Comparison of ENCODE assay signal across 8 mouse cellular contexts in the genomic region with DNA sequence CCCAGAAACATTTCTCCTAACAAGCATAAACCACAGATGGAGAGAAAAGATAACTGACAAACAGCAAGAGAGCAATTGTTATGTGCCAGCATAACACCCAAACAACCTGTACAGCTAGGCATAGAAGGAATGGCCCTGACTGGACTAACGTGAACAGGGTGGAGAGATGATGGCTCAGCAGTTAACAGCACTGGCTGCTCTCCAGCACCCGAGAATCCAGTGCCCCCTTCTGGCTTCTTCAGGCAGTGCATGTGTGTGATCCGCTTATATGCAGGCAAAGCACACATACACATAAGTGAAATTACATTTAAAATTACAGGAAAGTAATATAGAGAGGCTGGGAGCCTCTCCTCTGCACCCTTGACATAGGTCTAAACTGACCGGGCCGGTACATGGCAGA. TPM values are rescaled to one million over a fixed set of nuclear protein-coding genes. Genes with fewer than 3 reads are reported as not detected.
DNase-seq lines count a peak whose midpoint lies in the region; ATAC-seq lines count a peak whose summit lies in the region.

No protein-coding gene starts in this region.

- peak; percentile 74 for DNase-seq in hindbrain, embryonic 11.5 days (ENCODE audit: low spot score)
- peak; percentile 38 for DNase-seq in CD4-positive helper T cell, adult 2 months (ENCODE audit: low read depth, low spot score)
- DNase-seq in T-cell, adult 2 months (ENCODE audit: low spot score) = peak; percentile 40
- peak; percentile 77 for DNase-seq in embryonic facial prominence, embryonic 11.5 days (ENCODE audit: low spot score)
- DNase-seq in left cerebral cortex, postnatal 25 days (ENCODE audit: low spot score in 2 of 2) = peak; percentile 20 to 30
- DNase-seq in retina, postnatal 1 day = peak; percentile 58

- H3K9ac ChIP-seq in hindbrain, embryonic 11.5 days (ENCODE audit: low read depth, low read length) = no peak overlapping the region
- H3K9ac ChIP-seq in hindbrain, embryonic 13.5 days = no peak overlapping the region
- no peak overlapping the region for H3K9ac ChIP-seq in embryonic facial prominence, embryonic 11.5 days (replicated peaks; ENCODE audit: low read length)

- no peak for ATAC-seq in hindbrain, embryonic 11.5 days (ENCODE audit: low FRiP score)
- no peak for ATAC-seq in hindbrain, embryonic 13.5 days (ENCODE audit: low FRiP score)
- ATAC-seq in embryonic facial prominence, embryonic 11.5 days (replicated peaks; ENCODE audit: insufficient number of reproducible peaks, low FRiP score, low TSS enrichment, low read depth) = 0 out of 2 replicates have a peak, but pooled peaks have one; percentile 44
- no peak for ATAC-seq in inflammation-experienced regulatory T-cells, adult 6 months

- H3K9me3 ChIP-seq in hindbrain, embryonic 11.5 days (ENCODE audit: control insufficient read depth, low read length) = no peaks in the 10 kb centered on the region
- no peaks in the 10 kb centered on the region for H3K9me3 ChIP-seq in hindbrain, embryonic 13.5 days
- H3K9me3 ChIP-seq in embryonic facial prominence, embryonic 11.5 days (replicated peaks; ENCODE audit: control insufficient read depth, low read length) = no peaks in the 10 kb centered on the region

- H3K27ac ChIP-seq in hindbrain, embryonic 11.5 days (ENCODE audit: low read depth, low read length) = no peak overlapping the region
- no peak overlapping the region for H3K27ac ChIP-seq in hindbrain, embryonic 13.5 days
- no peak overlapping the region for H3K27ac ChIP-seq in embryonic facial prominence, embryonic 11.5 days (replicated peaks; ENCODE audit: low read depth, low read length)

- no peaks in the 10 kb centered on the region for H3K36me3 ChIP-seq in hindbrain, embryonic 11.5 days (ENCODE audit: control insufficient read depth, insufficient read depth, low read length)
- peaks cover 16% of the 10 kb centered on the region; the same call in 1 of the 2 replicates for H3K36me3 ChIP-seq in hindbrain, embryonic 13.5 days
- H3K36me3 ChIP-seq in embryonic facial prominence, embryonic 11.5 days (replicated peaks; ENCODE audit: control insufficient read depth, insufficient read depth, low read depth, low read length) = no peaks in the 10 kb centered on the region

- no peak overlapping the region for H3K4me2 ChIP-seq in hindbrain, embryonic 11.5 days (replicated peaks; ENCODE audit: low read depth, low read length)
- H3K4me2 ChIP-seq in hindbrain, embryonic 13.5 days = no peak overlapping the region
- H3K4me2 ChIP-seq in embryonic facial prominence, embryonic 11.5 days (ENCODE audit: low read depth, low read length) = no peak overlapping the region

- no peaks in the 10 kb centered on the region for H3K4me1 ChIP-seq in hindbrain, embryonic 11.5 days (replicated peaks; ENCODE audit: control insufficient read depth, insufficient read depth, low read length)
- no peaks in the 10 kb centered on the region for H3K4me1 ChIP-seq in hindbrain, embryonic 13.5 days (replicated peaks)
- no peaks in the 10 kb centered on the region for H3K4me1 ChIP-seq in embryonic facial prominence, embryonic 11.5 days (ENCODE audit: control insufficient read depth, insufficient read depth, low read length)

- intact Hi-C loops in left cerebral cortex, postnatal 25 days (cut with DNase I) = loop anchor here (10.0 kb wide), 2 partner anchors 105 to 225 kb away; no protein-coding TSS in a partner anchor

- 44% methylated on average over 5 of the region's 5 CpGs for WGBS in hindbrain, embryonic 11.5 days
- WGBS in hindbrain, embryonic 13.5 days = 55% methylated on average over 5 of the region's 5 CpGs
- 37% methylated on average over 5 of the region's 5 CpGs for WGBS in embryonic facial prominence, embryonic 11.5 days

- H3K4me3 ChIP-seq in hindbrain, embryonic 11.5 days (ENCODE audit: low read depth, low read length) = no peak overlapping the region
- no peak overlapping the region for H3K4me3 ChIP-seq in hindbrain, embryonic 13.5 days
- H3K4me3 ChIP-seq in embryonic facial prominence, embryonic 11.5 days (ENCODE audit: low read depth, low read length) = no peak overlapping the region

- H3K27me3 ChIP-seq in hindbrain, embryonic 11.5 days (ENCODE audit: control insufficient read depth, insufficient read depth, low read length) = no peaks in the 10 kb centered on the region
- H3K27me3 ChIP-seq in hindbrain, embryonic 13.5 days = no peaks in the 10 kb centered on the region
- H3K27me3 ChIP-seq in embryonic facial prominence, embryonic 11.5 days (ENCODE audit: control insufficient read depth, insufficient read depth, low read length) = no peaks in the 10 kb centered on the region

RNA-seq across cellular contexts. Expression of gene Acad11, which starts 16.2 kb away (rescaled TPM):
- 7.9 and 9.2 TPM in 2 replicates for polyA plus RNA-seq in hindbrain, embryonic 11.5 days (2014; fragmentation: Nextera tagmentation; extraction: Ambion mirVana)
- polyA plus RNA-seq in hindbrain, embryonic 13.5 days (2015; fragmentation: Nextera tagmentation; extraction: Ambion mirVana) = 7.9 and 8.4 TPM in 2 replicates
- polyA plus RNA-seq in embryonic facial prominence, embryonic 11.5 days (2014; fragmentation: Nextera tagmentation; extraction: Ambion mirVana) = 10.9 and 11.1 TPM in 2 replicates
- 10 to 100 TPM; 19.6 to 23.8 TPM for total RNA-seq in left cerebral cortex, postnatal 25 days (2021)
- polyA plus RNA-seq in inflammation-experienced regulatory T-cells, adult 6 months (2017; shearing (Covaris generic)) = 10 to 100 TPM in 1 of 3 experiments, 1 to 10 TPM in 2; 4.2 to 11.6 (median 4.6) TPM

RNA-seq across cellular contexts. Expression of gene Uba5, which starts 16.4 kb away (rescaled TPM):
- 68.1 and 68.6 TPM in 2 replicates for polyA plus RNA-seq in hindbrain, embryonic 11.5 days (2014; fragmentation: Nextera tagmentation; extraction: Ambion mirVana)
- polyA plus RNA-seq in hindbrain, embryonic 13.5 days (2015; fragmentation: Nextera tagmentation; extraction: Ambion mirVana) = 65.5 and 67.4 TPM in 2 replicates
- 64.2 and 77.3 TPM in 2 replicates for polyA plus RNA-seq in embryonic facial prominence, embryonic 11.5 days (2014; fragmentation: Nextera tagmentation; extraction: Ambion mirVana)
- 10 to 100 TPM; 39.8 to 42.0 TPM for total RNA-seq in left cerebral cortex, postnatal 25 days (2021)
- polyA plus RNA-seq in inflammation-experienced regulatory T-cells, adult 6 months (2017; shearing (Covaris generic)) = 10 to 100 TPM; 12.2 to 13.2 (median 12.9) TPM

RNA-seq across cellular contexts. Expression of gene Gm28305, which starts 38.9 kb away (rescaled TPM):
- polyA plus RNA-seq in hindbrain, embryonic 11.5 days (2014; fragmentation: Nextera tagmentation; extraction: Ambion mirVana) = not detected in 2 replicates
- polyA plus RNA-seq in hindbrain, embryonic 13.5 days (2015; fragmentation: Nextera tagmentation; extraction: Ambion mirVana) = not detected in 2 replicates
- polyA plus RNA-seq in embryonic facial prominence, embryonic 11.5 days (2014; fragmentation: Nextera tagmentation; extraction: Ambion mirVana) = not detected in 2 replicates
- total RNA-seq in left cerebral cortex, postnatal 25 days (2021) = not detected
- not detected for polyA plus RNA-seq in inflammation-experienced regulatory T-cells, adult 6 months (2017; shearing (Covaris generic))

RNA-seq across cellular contexts. Expression of gene Ackr4, which starts 47.4 kb away (rescaled TPM):
- 0.31 and 0.38 TPM in 2 replicates for polyA plus RNA-seq in hindbrain, embryonic 11.5 days (2014; fragmentation: Nextera tagmentation; extraction: Ambion mirVana)
- polyA plus RNA-seq in hindbrain, embryonic 13.5 days (2015; fragmentation: Nextera tagmentation; extraction: Ambion mirVana) = 0.47 and 0.69 TPM in 2 replicates
- polyA plus RNA-seq in embryonic facial prominence, embryonic 11.5 days (2014; fragmentation: Nextera tagmentation; extraction: Ambion mirVana) = 0.15 and 0.17 TPM in 2 replicates
- under 1 TPM; 0.21 TPM for total RNA-seq in left cerebral cortex, postnatal 25 days (2021)
- 1 to 10 TPM in 1 of 3 experiments, not detected in 2; 1.3 TPM for polyA plus RNA-seq in inflammation-experienced regulatory T-cells, adult 6 months (2017; shearing (Covaris generic))

Comparison
In these comparisons a context has a peak if more than half of its experiments do, and no peak if none do; other contexts are left out.
1. DNase-seq: peak in every context shown above with its lines; median percentile 77 in embryonic facial prominence, embryonic 11.5 days; 74 in hindbrain, embryonic 11.5 days; 58 in retina, postnatal 1 day; 40 in T-cell, adult 2 months; 38 in CD4-positive helper T cell, adult 2 months; 25 in left cerebral cortex, postnatal 25 days.